Mouse (Mus musculus): ENCODE measurements around the gene Ugt1a10.

Ugt1a10 gene

GRCm38 (mm10) chr1:88230421-88230820 is 175.2 kb downstream of the Ugt1a10 start:
- no peak for DNase-seq (ENCODE audit: extremely low read depth, low read depth, low spot score)

- no peak for DNase-seq (ENCODE audit: extremely low read depth, low read depth, low spot score)
Measured at GRCm38 (mm10) chr1:88230981-88231802, 176.0 kb downstream of the Ugt1a10 start.

DNA sequence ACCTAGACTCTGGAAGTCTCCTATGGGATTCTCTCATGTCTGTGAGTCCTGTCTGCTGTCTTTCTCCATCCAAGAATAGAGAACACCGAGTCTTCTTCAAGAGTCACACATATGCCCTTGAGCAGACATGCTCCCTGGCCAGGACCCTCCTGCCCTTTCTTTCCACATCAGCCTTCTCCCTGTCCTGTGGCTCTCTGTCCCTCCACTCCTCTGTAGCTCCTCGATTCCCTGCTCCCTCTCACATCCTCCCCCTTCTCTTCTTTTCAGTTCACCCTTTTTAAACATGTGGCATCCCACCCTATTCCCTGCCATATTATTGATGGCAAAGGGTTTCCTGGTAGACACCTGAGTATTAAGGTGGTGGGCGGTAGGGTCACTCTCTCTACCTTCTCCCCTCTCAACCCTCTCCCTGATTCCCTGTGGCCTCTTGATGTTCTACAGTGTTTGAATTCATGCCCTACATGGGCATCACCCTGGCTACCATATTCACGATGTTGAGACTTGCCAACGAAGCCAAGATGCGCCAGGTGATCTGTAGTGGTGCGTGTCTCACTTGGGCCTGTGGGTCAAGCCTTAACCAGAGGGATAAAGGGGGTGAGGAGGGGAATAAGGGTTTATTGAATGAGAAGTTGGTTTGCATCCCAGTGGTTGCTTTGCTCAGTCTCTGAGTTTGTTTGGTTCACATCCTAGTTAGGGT is 176.8 kb downstream of the Ugt1a10 start:
- DNase-seq (ENCODE audit: extremely low read depth, low read depth, low spot score): no peak

DNA sequence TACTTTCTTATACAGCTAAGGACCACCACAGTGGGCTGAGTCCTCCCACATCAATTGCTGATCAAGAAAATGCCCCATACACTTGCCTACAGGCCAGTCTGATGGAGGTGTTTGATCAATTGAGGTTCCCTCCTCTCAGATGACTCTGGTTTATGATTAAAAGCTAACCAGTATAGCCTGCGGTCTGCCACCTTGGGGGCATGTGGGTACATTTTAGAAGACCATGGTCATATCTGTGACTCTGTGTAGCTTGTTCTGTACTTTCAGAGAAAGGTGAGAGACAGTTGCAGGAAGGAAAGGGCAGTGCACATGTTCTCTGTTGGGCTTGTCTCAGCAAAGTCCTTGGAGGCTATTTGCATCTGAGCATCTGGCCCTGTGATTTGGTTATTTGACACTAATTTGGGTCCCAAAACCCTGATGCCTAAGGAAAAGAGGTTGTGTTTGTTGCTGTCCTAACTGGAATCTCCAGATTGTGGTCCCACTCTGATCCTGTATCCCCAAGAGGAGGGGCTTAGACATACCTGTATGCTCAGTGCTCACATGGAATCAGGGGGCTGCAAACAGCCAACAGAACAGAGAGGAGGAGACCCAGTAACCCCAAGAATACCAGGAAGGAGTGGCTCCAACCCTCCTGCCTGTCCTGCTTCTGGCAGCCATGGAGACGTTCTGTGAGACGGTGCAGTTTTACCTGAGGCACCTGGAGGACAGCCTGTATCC is 177.6 kb downstream of the Ugt1a10 start:
- no peak for DNase-seq (ENCODE audit: extremely low read depth, low read depth, low spot score)

- no peak for DNase-seq (ENCODE audit: extremely low read depth, low read depth, low spot score)
Measured at GRCm38 (mm10) chr1:88233421-88234247, 178.4 kb downstream of the Ugt1a10 start.

GRCm38 (mm10) chr1:88234248-88234610 is 179.0 kb downstream of the Ugt1a10 start:
- DNase-seq (ENCODE audit: extremely low read depth, low read depth, low spot score): no peak

DNA sequence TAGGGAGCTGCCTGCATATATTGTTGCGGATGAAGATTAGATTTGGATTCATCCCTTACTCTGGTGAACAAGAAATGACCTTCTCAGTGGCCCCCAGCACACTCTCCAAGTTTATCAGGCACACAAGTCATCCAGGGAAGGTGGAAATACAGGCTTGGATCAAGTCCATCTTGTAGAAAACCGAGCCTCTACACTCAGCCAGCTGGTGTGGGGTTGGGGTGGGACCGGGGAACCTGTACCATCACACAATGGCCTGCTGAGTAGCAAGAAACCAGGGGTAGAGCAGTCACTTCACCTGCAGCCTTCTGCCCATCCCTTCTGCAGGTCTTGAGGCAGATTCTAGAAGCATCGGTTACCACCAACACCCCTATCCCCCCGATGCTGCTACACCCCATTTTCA is 179.5 kb downstream of the Ugt1a10 start:
- DNase-seq (ENCODE audit: extremely low read depth, low read depth, low spot score): no peak

DNA sequence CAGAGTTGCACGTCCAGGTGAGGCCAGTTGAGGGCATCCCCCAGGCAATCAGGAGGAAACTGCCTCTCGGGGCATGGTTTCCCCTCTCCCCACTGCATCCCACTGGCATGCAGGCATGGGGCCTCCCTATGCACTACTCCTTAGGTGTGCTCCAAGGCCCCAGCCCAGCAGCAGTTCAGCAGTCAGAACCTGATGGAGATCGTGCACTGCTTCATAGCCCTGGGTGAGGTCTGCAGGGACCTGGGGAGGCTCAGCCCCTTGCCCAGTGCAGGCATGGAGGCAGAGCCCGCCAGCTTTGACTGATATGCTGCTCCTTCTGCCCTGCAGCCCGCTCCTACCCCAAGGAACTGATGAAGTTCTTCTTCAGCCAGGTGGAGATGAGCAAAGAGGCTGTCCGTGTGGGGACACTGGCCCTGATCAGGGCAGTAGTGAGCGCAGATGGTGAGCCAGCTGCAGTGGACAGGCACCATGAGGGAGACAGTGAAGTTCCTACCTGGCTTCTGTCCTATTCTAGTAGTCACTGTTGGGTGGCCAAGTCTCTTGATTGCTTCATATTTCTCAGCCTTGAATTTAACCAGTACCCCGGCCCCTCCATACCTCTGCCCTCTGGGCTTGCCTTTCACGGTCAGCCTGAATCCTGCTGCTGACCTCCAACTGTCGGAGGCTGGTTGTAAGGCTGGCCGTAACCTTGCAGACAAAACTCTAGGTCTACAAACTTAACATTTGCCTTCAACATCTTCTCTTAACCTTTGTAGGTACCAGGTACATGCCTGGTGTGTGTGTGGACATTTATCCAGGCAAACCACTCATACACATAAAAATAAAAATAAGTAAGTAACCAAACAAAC is 180.1 kb downstream of the Ugt1a10 start:
- DNase-seq (ENCODE audit: extremely low read depth, low read depth, low spot score): no peak

GRCm38 (mm10) chr1:88235894-88236415 is 180.8 kb downstream of the Ugt1a10 start:
- DNase-seq (ENCODE audit: extremely low read depth, low read depth, low spot score): no peak

GRCm38 (mm10) chr1:88237311-88237710 is 182.1 kb downstream of the Ugt1a10 start:
- no peak for DNase-seq (ENCODE audit: extremely low read depth, low read depth, low spot score)

DNA sequence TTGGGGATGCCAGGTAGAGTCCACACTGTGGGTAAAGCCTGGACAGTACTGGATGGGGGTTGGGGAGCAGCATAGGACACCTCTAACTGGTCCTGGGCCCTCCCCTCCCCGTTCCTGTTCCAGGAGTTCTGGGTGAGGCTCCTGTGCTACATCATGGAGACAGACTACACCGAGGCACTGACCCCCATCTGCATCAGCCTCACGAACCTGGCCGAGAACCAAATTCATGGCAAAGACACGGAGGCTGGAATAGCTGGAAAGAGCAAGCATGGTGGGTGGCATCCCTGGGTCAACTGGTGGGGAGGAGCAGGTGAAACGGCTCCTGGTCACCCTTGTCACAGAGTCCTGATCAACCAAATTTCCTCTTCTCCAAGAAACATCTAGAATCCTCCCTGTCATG is 183.6 kb downstream of the Ugt1a10 start:
- no peak for DNase-seq (ENCODE audit: extremely low read depth, low read depth, low spot score)

DNA sequence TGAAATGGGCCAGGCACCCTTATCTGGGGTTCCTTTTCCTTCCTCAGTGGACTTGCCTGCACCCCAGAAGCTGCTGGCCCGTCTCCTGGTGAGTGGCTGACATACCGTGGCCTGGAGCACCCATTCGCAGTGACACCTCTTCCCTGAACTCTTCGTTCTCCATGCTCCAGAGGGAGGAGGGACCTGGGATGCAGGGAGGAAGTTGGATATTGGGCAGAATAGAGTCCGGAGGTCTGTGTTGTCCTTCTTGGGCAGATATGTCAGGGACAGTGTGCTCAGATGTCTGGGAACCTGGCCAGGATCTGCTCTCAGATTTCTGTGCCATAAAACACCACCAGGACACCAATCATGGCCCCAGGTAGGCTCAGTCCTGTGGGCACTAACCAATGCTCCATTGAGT is 184.9 kb downstream of the Ugt1a10 start:
- DNase-seq (ENCODE audit: extremely low read depth, low read depth, low spot score): no peak

- no peak for DNase-seq (ENCODE audit: extremely low read depth, low read depth, low spot score)
Measured at GRCm38 (mm10) chr1:88240579-88240978, 185.4 kb downstream of the Ugt1a10 start.

DNA sequence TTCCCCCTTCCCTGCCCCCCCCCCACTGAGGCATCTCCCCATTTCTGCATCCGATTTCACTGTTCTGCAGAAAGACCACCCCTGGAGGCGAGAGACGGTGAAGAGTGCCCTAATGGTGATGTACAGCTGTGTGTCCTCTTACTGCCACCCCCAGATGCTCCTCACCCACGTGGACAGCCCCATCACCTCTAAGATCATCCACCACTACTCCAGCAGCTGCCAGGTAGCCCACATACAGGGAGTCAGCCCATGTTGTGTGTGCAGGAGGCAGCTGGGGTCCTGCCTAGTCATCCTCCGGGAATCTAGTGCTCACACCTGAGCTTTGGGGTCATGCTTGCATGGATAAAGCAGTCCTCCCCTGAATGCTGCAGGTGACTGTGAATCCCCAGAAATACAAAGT is 188.7 kb downstream of the Ugt1a10 start:
- no peak for DNase-seq (ENCODE audit: extremely low read depth, low read depth, low spot score)

- DNase-seq (ENCODE audit: extremely low read depth, low read depth, low spot score): no peak
Measured at GRCm38 (mm10) chr1:88245881-88246280, 190.7 kb downstream of the Ugt1a10 start.

GRCm38 (mm10) chr1:88246386-88246785 is 191.2 kb downstream of the Ugt1a10 start:
- DNase-seq (ENCODE audit: extremely low read depth, low read depth, low spot score): no peak

DNA sequence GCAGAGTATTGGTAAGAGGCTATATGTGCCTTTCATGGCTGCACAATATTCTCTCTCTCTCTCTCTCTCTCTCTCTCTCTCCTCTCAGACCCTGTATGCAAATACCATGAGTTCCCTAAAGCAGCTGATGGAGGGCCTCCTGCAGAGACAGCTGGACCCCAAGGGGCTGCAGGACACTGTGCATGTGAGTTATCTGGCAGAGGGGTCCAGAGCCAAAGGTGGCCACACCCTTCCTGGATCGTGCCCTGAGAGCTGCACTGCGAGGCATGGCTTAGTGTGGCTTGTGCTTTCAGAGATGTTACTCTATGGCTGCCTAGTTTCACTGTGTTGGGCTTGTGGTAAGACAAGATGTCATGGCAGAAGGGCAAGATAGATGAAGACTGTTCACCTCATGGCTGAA is 192.5 kb downstream of the Ugt1a10 start:
- DNase-seq (ENCODE audit: extremely low read depth, low read depth, low spot score): no peak

DNA sequence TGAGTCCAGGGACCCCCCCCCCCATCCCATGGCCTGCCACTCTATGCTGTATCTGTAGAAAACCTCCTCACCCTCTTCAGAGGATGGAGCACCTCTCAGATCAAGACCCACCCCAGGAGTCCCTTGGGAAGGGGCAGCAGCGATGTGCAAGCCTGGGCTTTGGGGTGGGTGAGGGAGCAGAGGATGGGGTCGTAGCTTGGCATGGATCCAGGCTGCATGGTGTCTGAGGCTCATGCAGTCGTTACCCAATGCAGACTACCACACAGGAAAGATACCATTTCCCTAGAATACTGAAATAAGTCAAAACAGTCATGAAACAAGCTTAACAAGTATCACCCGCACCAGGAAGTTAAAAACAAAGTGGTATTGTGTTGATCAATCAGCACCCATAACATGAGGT is 193.5 kb downstream of the Ugt1a10 start:
- DNase-seq (ENCODE audit: extremely low read depth, low read depth, low spot score): no peak

GRCm38 (mm10) chr1:88249596-88249995 is 194.4 kb downstream of the Ugt1a10 start:
- no peak for DNase-seq (ENCODE audit: extremely low read depth, low read depth, low spot score)

- no peak for DNase-seq (ENCODE audit: extremely low read depth, low read depth, low spot score)
Measured at GRCm38 (mm10) chr1:88250023-88250422, 194.8 kb downstream of the Ugt1a10 start.

All from fat pad, adult 2 months (tissue).